Comparison of ENCODE assay signal across 7 mouse cellular contexts in the genomic region with DNA sequence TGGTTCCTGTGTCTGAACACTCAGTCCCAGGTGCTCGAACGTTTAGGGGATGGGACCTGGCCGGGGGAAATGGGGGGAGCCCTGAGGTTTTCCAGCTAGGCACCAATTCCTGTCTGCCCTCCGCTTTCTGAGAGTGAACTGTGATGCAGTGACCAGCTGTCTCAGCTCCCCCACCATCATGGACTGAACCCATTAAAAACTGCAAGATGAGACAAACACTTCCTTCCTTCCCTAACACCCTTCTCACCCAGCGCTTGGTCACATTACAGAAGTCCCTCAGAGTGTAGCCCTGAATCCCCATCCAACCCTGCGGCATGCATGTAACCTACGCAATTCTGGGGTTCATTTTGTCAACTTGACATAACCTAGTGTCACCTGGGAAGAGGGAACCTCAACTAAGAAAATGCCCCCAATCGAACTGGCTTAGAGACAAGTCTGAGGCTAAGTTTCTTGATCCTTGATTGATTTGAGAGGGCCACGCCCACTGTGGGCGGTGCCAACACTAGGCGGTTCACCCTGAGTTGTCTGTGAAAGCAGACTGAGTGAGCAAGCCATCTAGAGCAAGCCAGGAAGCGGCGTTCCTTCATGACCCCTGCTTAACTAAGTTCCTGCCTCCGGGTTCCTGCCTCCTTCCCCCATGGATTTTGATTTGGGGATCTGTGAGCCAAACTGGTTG. TPM values are rescaled to one million over a fixed set of nuclear protein-coding genes. Genes with fewer than 3 reads are reported as not detected.
DNase-seq lines count a peak whose midpoint lies in the region; ATAC-seq and TF ChIP-seq lines count a peak whose summit lies in the region.

No protein-coding gene starts in this region.

- 0 out of 2 replicates have a peak overlapping the region, but pooled peaks have one; percentile 3 for H3K9ac ChIP-seq in forebrain, embryonic 16.5 days (replicated peaks; ENCODE audit: low read depth, low read length)
- H3K9ac ChIP-seq in limb, embryonic 14.5 days (ENCODE audit: low read depth, low read length, severe bottlenecking), result peak overlapping the region; percentile 1; the same call in 1 of the 2 replicates

- ATAC-seq in forebrain, embryonic 16.5 days, result no peak
- no peak for ATAC-seq in limb, embryonic 14.5 days (ENCODE audit: low FRiP score, low read depth)

- no peaks in the 10 kb centered on the region for H3K36me3 ChIP-seq in forebrain, embryonic 16.5 days (ENCODE audit: control insufficient read depth, insufficient read depth)
- H3K36me3 ChIP-seq in limb, embryonic 14.5 days (ENCODE audit: control insufficient read depth, insufficient read depth, low read length), result 0 out of 2 replicates have a peak, but pooled peaks cover 3% of the 10 kb centered on the region

- DNase-seq in urinary bladder, postnatal 14 days (ENCODE audit: low spot score), result peak; percentile 46
- DNase-seq in urinary bladder, postnatal 25 days (ENCODE audit: low spot score), result no peak
- peak; percentile 31 for DNase-seq in limb, embryonic 14.5 days (ENCODE audit: low spot score)
- DNase-seq in natural killer cell, adult 2 months (ENCODE audit: low spot score in 2 of 2), result peak; percentile 78 to 85
- no peak for DNase-seq in right cerebral cortex, postnatal 14 days
- DNase-seq in right cerebral cortex, adult 2 months (ENCODE audit: low spot score in 2 of 2), result no peak

- TF ChIP-seq POLR2A in limb, embryonic 14.5 days (IDR thresholded peaks at IDR 0.05; ENCODE audit: borderline replicate concordance, extremely low read depth, insufficient read depth, insufficient read length), result no peak

- H3K27me3 ChIP-seq in forebrain, embryonic 16.5 days (replicated peaks; ENCODE audit: control insufficient read depth, insufficient read depth, low read length), result no peaks in the 10 kb centered on the region
- H3K27me3 ChIP-seq in limb, embryonic 14.5 days (ENCODE audit: control insufficient read depth, insufficient read depth, low read length), result no peaks in the 10 kb centered on the region

- 42% methylated on average over 14 of the region's 14 CpGs for WGBS in forebrain, embryonic 16.5 days
- 40% methylated on average over 14 of the region's 14 CpGs for WGBS in limb, embryonic 14.5 days

- peaks cover 85% of the 10 kb centered on the region for H3K4me1 ChIP-seq in forebrain, embryonic 16.5 days (replicated peaks; ENCODE audit: control insufficient read depth, insufficient read depth, low read length)
- H3K4me1 ChIP-seq in limb, embryonic 14.5 days (ENCODE audit: control insufficient read depth, insufficient read depth, low read length), result peaks cover 77% of the 10 kb centered on the region

- H3K27ac ChIP-seq in forebrain, embryonic 16.5 days (ENCODE audit: low read length), result peak overlapping the region; percentile 65
- no peak overlapping the region for H3K27ac ChIP-seq in limb, embryonic 14.5 days (replicated peaks; ENCODE audit: low read depth, low read length)

- H3K4me2 ChIP-seq in forebrain, embryonic 16.5 days (ENCODE audit: low read length), result no peak overlapping the region
- peak overlapping the region; percentile 11; the same call in 1 of the 2 replicates for H3K4me2 ChIP-seq in limb, embryonic 14.5 days (replicated peaks; ENCODE audit: low read depth, low read length, severe bottlenecking)

- H3K9me3 ChIP-seq in forebrain, embryonic 16.5 days (ENCODE audit: control insufficient read depth, low read length), result no peaks in the 10 kb centered on the region
- H3K9me3 ChIP-seq in limb, embryonic 14.5 days (ENCODE audit: control insufficient read depth, low read length), result no peaks in the 10 kb centered on the region

- H3K4me3 ChIP-seq in forebrain, embryonic 16.5 days (replicated peaks; ENCODE audit: low read length), result no peak overlapping the region
- no peak overlapping the region for H3K4me3 ChIP-seq in limb, embryonic 14.5 days (replicated peaks; ENCODE audit: low read length)

RNA-seq across cellular contexts. Expression of a gene that starts 41.9 kb away (rescaled TPM):
- polyA plus RNA-seq in forebrain, embryonic 16.5 days (2015; fragmentation: Nextera tagmentation; extraction: Ambion mirVana), result 26.5 and 27.1 TPM in 2 replicates
- polyA plus RNA-seq in limb, embryonic 14.5 days (2012; rRNA removed), result 75.9 and 89.8 TPM in 2 replicates
- polyA plus RNA-seq in limb, embryonic 14.5 days (2014; fragmentation: Nextera tagmentation; extraction: Ambion mirVana), result 37.0 and 39.3 TPM in 2 replicates

Comparison
In these comparisons a context has a peak if more than half of its experiments do, and no peak if none do; other contexts are left out.
1. DNase-seq: peak in urinary bladder, postnatal 14 days (single experiment), limb, embryonic 14.5 days (single experiment) and natural killer cell, adult 2 months (2 of 2); none in urinary bladder, postnatal 25 days (single experiment), right cerebral cortex, postnatal 14 days (single experiment) and right cerebral cortex, adult 2 months (0 of 2).